Mouse (Mus musculus): ENCODE results near the gene Otx1.

GRCm38 (mm10) chr11:22008817-22009216, 6.1 kb upstream of the Otx1 start:
- TF ChIP-seq CTCF (IDR thresholded peaks at IDR 0.05; ENCODE audit: insufficient read depth, low read length) (no peak), POLR2A (IDR thresholded peaks at IDR 0.05; ENCODE audit: borderline replicate concordance, extremely low read depth, low read depth, low read length) (no peak)
